Mouse (Mus musculus) myocyte (in vitro differentiated cells): ENCODE measurements around the gene Mast4.

Experiments
- CEBPB ChIP-seq: IDR thresholded peaks from 2 replicates; pipeline ENCODE4 v1.6.1; 2011; ENCODE audit warnings: mild to moderate bottlenecking, moderate library complexity; ENCODE audit not compliant: poor library complexity, insufficient read depth, severe bottlenecking
- E2F4 ChIP-seq: IDR thresholded peaks from one replicate; pipeline ENCODE4 v1.6.1; 2011; ENCODE audit warnings: mild to moderate bottlenecking, control low read depth, moderate library complexity; ENCODE audit not compliant: insufficient read depth
- MAX ChIP-seq: IDR thresholded peaks from one replicate; pipeline ENCODE4 v1.6.1; 2011; ENCODE audit warnings: low read depth, mild to moderate bottlenecking, control low read depth
- MYOD1 ChIP-seq, 3 experiments: IDR thresholded peaks; one replicate each; pipeline ENCODE4 v1.6.1; 2011; ENCODE audit warnings: control low read depth in 2 of 3, low read depth in 2 of 3, mild to moderate bottlenecking in 2 of 3, moderate library complexity in 1 of 3; ENCODE audit not compliant: insufficient read length in 2 of 3, control insufficient read depth in 1 of 3
- MYOG ChIP-seq, 3 experiments: IDR thresholded peaks; one replicate each; pipeline ENCODE4 v1.6.1; 2011; ENCODE audit warnings: control low read depth in 2 of 3, low read depth in 2 of 3, mild to moderate bottlenecking in 2 of 3; ENCODE audit not compliant: insufficient read length in 2 of 3, control insufficient read depth in 1 of 3, insufficient read depth in 1 of 3
- POLR2A ChIP-seq: IDR thresholded peaks from one replicate; pipeline ENCODE4 v1.6.1; 2011; ENCODE audit warnings: low read depth, mild to moderate bottlenecking, control low read depth, moderate library complexity; ENCODE audit not compliant: insufficient read length
- POLR2AphosphoS2 ChIP-seq: IDR thresholded peaks from one replicate; pipeline ENCODE4 v1.6.1; 2011; ENCODE audit warnings: low read depth, control low read depth; ENCODE audit not compliant: insufficient read length
- REST ChIP-seq: IDR thresholded peaks from one replicate; pipeline ENCODE4 v1.6.1; 2011; ENCODE audit warnings: mild to moderate bottlenecking, control low read depth, moderate library complexity; ENCODE audit not compliant: insufficient read depth, insufficient read length
- SRF ChIP-seq: IDR thresholded peaks from one replicate; pipeline ENCODE4 v1.6.1; 2011; ENCODE audit warnings: low read depth; ENCODE audit not compliant: control insufficient read depth, insufficient read length
- TCF12 ChIP-seq: IDR thresholded peaks from one replicate; pipeline ENCODE4 v1.6.1; 2011; ENCODE audit warnings: mild to moderate bottlenecking, control low read depth; ENCODE audit not compliant: poor library complexity, insufficient read depth, severe bottlenecking
- TCF3 ChIP-seq: IDR thresholded peaks from one replicate; pipeline ENCODE4 v1.6.1; 2011; ENCODE audit warnings: low read depth, control low read depth; ENCODE audit not compliant: insufficient read length
- USF1 ChIP-seq: IDR thresholded peaks from one replicate; pipeline ENCODE4 v1.6.1; 2011; ENCODE audit warnings: low read depth, mild to moderate bottlenecking, control low read depth, moderate library complexity

GRCm38 (mm10) chr13:103203376-103203895 is 130.9 kb downstream of the Mast4 start:
- TF ChIP-seq E2F4 (no peak), POLR2A (no peak), MAX (no peak), TCF3 (no peak), USF1 (no peak), POLR2AphosphoS2 (no peak), TCF12 (no peak), CEBPB (no peak), MYOD1 (IDR thresholded peaks at IDR 0.05; ENCODE audit: control insufficient read depth in 1 of 3, insufficient read length in 2 of 3, low read depth in 2 of 3) (no peak), MYOG (IDR thresholded peaks at IDR 0.05; ENCODE audit: control insufficient read depth in 1 of 3, insufficient read depth in 1 of 3, insufficient read length in 2 of 3, low read depth in 2 of 3) (no peak), SRF (no peak), REST (no peak)
